Mouse (Mus musculus) lung, adult 18-20 months (tissue): ENCODE measurements at regions not wholly inside any gene's neighbourhood (a gene's known extent, or its start where the extent isn't known, plus 50 kb on each side); places are given as distances from the start of the nearest gene placed in this dataset.

ENCODE experiments used
- DNase-seq, 2 experiments: peaks; one replicate each; pipeline ENCODE4 v3.0.0; 2022; ENCODE audit warnings: mixed read lengths in 2 of 2

DNA sequence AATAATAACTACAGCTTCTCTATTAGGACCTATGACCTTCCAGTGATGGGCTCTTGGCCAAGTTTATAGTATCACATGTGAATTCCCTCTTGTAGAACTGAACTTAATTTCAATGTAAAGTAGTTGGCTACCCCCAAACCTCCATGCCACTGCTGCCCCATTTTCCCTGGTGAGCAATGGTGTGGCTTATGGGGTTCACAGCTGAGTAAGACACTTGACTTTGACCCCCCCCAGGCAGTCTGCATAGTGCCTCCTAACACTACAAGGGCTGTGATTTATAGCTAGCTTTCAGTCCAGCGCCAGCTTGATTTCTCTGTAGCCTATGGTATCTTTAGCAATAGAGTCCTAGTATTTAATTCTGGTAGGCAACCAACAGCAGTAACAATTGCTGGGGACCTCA is 113.1 kb downstream of the Mis18a start:
- DNase-seq, result no peak

DNA sequence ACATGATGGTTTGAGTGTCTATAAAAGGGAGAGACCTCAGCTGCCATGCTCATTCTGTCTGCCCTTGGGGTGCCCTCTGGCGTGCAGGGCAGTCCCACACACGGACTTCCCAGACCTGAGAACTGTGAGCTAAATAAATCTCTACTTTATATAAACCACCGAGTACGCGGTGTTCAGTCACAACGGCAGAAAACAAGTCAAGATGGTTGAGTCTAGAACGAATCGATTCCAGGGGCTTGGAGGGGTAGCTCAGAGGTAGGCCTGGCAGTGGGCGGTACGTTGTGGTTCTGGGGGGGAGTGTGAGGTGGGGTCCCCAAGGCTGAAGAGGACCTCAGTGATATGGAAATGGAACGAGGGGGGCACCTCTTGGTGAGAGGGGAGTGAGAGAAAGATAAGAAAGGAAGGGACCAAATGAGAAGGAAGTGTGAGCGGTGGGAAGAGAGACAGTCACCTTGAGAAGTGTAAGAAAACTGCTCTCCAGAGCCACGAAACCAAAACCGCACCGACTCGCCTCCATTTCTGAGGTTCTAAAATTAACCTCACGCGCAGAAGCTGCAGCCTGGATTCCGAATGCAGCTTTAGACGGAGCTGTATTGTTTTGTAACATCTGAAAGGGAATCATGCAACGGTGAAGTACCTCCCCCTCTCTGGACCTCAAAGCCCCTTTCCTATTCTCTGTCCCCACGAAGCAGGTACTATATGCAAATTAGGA is 117.0 kb downstream of the Mis18a start:
- no peak for DNase-seq

DNA sequence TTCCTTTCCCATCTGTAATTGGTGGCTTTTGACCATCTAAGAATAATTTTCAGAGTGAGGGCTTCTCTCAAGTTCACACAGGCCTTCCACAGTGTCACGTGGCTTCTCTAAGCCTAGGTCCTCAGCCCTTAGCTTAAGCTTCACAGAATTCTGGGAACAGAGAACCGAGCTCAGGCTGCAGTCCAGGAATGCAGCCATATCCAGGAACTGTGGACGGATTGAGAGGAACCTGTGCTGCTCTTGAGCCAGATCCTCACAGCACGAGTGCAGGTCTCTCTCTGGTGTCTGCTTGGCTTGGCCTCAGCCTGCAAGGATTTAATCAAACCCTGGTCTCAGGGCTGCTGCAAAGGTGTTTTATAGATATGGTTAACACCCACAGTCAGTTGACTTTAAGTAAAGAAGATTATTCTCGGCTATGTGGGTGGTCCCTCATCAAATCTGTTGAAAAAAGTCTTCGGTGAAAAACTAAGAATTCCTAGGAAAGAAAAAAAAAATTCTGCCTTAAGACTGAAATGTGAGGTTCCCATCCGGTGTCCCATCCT is 127.8 kb downstream of the Mis18a start:
- DNase-seq, result no peak

DNA sequence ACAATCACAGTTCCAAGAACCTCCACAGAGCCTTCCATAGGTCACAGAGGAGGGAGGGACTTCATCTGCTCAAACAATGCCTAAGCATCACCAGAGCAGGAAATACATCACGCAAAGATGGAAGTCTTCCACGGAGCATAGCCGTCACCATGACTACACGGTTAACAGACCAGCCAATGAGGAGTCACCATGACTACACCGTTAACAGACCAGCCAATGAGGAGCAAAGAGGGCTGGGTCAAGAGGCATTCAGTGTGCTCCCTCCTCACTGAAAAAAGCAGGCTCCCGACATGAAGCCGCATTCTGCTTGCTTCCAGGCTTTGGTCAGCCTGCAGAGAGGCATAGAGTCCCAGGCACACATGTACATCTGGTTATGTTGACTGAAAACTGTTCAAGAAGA is 128.5 kb downstream of the Mis18a start:
- DNase-seq, result no peak

DNA sequence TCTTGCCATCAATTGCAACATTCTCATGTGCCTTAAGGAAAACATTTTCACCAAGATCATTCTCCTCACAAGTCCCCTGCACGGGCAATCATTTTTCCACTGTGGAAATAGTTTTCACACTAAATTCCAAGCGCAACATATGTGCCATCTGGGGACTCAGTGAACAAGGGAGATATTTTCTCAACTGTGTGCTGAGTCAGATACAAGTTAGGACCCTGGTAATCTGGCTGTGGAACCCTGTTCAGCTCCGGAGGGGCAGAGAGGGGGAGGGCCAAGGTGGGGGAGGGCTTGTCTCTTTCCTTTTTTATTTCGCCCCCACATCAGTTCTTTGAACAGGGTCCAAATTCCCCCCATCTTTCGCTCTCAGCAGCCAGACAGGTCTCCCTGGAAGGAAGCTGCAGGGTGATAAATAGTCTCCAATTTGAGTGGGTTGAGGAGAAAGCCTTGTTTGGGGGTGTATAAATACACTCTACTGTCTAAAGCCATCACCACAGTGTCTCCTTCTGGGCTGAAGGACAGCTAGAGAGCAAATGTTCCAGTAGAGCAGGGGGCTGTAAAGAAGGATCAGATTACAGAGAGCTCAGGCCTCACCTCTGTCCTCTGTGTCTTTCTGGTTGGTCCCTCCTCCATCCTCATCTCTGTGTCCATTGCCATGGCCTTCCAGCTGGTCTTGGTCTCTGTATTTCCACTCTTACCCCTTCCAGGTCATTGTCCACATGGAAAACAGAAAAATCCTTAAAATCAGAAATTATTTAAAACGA is 134.3 kb downstream of the Mis18a start:
- no peak for DNase-seq

DNA sequence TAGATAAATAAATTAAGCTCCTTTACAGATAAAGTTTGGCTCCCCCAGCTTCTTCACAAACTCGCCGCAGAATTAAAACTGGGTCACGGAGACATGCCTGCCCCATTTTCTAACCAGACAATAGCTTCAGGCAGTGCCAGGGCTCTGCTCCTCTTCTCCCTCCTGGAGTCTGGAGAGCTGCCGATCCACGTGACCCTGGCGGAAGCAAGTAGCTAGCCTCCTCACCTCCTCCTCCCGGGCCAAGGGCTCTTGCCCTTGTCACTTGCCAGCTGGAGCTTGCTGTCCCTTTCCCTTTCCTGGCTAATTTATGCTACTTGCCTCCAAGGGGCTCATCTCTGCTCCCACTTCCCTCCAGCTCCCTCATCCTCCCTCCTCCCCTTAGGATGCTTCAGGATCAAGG is 142.0 kb downstream of the Mis18a start:
- DNase-seq, result no peak

DNA sequence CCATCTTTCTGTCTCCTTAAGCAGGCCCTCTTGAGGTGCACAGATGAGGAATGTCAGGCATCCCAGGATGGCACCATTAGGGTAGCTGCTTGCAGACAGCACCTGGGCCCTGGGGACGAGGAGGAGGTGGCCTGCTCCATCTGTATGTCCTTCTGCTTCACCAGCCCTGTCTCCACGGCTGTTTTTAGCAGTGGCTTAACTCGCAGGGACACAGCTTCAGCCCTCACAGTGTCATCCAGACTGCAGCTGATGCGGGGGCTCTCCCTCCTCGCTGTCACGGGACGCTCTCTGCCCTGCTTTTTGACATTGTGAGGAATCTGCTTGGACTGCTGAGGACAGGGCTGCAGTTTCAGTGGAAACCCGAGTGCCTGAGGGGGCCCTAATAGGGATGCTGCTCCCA is 146.8 kb downstream of the Mis18a start:
- no peak for DNase-seq

DNA sequence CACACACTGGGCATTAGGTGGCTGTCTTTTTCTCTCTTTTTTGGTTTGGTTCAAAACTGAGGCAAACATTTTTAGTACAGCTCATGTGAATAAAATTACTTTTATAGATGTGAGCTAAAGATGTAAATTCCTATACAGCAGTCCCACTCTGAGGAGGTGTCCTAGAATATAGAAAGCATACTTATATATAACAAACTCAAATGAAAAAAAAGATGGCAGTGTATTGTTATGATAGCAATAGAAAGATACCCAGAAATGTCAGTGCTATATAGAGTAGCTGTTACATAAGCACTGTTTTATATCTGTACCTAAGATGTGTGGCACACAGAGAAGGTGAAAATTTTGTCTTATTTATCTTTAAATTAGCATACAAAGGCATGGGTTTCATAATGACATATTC is 156.1 kb downstream of the Mis18a start:
- DNase-seq, result no peak

DNA sequence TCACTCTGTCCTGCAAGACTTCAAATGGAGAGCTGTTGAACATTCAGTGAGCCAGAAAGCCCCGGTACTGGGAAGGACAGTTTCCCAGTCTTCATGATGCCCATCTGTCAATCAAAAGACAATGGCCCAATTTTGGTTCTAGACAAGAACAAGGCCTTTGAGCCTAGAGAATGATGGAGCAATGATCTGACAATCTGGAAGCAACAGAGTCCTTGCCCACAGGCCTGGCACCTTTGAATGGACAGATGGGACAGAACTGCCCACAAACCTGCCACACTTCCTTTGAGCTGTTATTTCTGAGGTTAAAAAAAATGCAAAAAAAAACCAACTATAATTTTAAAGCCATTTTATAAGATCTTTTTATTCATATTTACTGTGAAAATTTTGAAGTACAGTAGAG is 157.4 kb downstream of the Mis18a start:
- DNase-seq, result no peak

DNA sequence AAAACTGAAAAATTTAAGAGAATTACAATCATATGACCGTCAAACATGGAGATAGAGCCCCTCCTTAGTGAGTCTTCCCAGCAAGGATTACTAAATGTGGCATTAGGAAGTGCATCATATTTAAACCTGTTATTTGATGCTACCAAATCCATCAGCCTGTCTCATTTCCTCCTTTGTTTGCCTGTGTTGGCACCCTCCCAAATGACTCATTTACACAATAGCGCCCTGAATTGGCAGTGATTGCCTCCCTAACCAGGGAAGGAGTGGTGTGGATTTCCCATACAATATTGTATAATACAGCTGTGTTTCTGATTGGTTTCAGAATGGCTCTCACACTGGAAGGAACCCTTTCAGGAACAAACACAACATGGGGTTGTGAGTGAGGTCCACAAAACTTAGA is 162.0 kb downstream of the Mis18a start:
- peak in 1 of 2 experiments; percentile 20 for DNase-seq

DNA sequence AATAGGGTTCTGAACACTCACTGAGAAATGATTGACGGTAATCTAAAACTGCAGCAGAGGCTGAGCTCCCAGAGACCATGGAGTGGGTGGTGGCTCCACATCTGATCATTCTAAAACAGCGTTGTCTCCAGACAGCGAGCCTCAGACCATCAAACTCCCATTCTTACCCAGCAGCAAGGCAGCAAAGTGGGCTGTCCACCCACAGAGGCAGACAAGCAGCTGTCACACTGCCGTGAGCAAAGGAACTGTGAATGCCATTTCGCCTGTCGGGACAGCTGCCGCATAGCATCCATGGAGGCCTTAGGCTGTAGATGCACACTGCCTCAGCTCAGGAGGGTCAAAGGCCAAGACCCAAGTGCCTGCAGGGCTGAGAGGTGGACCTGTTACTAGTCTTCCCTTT is 167.3 kb downstream of the Hunk start:
- no peak for DNase-seq

DNA sequence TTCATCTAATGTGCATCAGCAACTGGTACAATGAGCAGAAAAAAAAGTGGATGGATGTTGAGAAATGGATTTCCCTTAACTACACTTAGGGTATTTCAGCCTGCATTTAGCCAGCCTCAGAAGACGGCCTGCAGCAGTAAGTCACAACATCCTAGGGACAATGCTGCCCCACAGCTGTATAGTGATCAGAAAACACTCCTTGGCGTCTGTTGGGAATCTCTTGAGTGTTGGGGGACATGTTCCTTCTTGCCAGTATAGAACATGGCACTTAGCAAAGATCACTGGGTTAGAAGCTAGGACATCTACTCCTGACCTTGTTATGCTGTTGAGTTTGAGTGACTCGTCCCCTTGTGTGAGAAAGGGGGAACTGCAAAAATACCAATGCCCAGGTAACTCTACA is 165.2 kb downstream of the Hunk start:
- DNase-seq, result no peak

DNA sequence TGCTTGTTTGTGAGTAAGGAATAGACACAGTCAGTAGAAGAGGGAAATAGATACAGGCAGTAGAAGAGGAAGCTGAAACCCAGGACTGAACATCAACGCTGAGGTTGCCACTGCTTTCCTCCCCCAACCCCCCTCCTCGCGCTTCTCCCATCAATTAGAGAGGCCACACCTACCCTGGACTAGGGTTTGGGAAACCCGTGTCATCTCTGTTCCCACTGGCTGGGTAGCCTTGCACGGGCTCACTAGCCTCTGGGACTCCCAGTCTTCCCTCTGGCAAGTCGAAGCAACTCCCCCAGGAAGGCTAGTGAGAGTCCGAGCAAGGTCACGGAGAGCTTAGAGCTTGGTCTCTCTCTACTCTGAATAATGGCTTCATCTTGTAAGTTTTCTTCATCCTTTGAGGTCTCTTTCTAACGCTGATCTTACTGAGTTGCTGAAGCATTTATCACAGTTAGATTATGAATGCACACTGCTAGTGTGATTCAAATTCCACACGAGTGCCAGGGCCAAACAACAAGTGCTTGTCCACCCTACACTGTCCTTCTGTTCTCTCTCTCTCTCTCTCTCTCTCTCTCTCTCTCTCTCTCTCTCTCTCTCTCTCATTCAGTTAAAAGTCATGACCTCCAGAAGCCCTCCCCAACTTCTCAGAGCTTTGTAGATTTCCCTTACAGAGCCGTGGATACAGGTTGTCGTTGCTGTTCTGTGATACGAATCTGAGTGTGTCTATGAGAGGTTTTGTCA is 164.4 kb downstream of the Hunk start:
- no peak for DNase-seq
